Mouse (Mus musculus): ENCODE measurements at regions not wholly inside any gene's neighbourhood (a gene's known extent, or its start where the extent isn't known, plus 50 kb on each side); places are given as distances from the start of the nearest gene placed in this dataset.

DNA sequence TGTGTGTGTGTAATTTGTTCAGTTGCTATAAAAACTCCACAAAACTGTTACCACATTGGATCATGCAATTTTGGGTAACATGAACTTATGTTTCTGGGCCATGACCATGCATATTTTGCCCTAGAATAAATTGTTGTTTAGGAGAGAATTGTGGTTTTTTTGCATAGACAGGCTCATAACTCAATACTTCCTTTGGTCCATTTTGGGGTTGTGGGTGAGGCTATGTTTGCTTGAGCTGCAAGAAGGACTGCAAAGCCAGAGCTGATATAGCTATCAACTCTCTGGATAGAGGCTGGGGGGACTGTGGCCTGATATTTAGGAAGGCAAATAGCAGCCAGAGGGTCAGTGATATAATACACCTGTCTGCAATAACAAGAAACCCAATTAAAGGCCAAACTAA lies 194.1 kb upstream of the Cobl start:
- no peak for ATAC-seq
- Histone ChIP-seq H3K9me3 (ENCODE audit: low read length) (no peaks in the 10 kb centered on the region), H3K9ac (replicated peaks; ENCODE audit: low read length) (no peak overlapping the region), H3K4me2 (ENCODE audit: low read depth, low read length) (no peak overlapping the region), H3K27ac (no peak overlapping the region), H3K4me1 (ENCODE audit: insufficient read depth, low read length) (no peaks in the 10 kb centered on the region), H3K4me3 (ENCODE audit: low read length) (no peak overlapping the region), H3K27me3 (ENCODE audit: insufficient read depth, low read length) (no peaks in the 10 kb centered on the region), H3K36me3 (ENCODE audit: insufficient read depth, low read length) (no peaks in the 10 kb centered on the region)
- DNase-seq (ENCODE audit: low spot score): no peak
- TF ChIP-seq CTCF (IDR thresholded peaks at IDR 0.05; ENCODE audit: low read depth): no peak

DNA sequence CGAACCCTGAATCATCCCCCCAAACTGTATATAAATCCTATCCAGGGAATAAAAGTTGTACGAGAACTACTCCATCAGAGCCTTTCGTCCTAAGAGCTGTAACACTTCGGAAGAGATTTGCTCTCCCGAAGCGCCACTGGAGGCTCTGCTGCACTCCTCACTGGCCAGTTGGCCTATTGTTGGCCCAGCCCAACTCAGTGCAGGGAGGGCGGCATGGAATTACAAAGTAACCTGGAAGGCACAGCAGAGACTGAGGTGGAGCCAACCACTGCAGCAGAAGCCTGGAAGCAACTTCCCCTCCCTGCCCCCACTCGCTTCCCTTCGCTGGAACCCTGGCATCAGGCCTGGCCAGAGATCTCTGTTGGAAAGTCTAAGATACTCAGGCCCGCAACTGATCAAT lies 191.7 kb upstream of the Cobl start:
- H3K4me1 ChIP-seq (ENCODE audit: insufficient read depth, low read length): no peaks in the 10 kb centered on the region
- no peak overlapping the region for H3K27ac ChIP-seq
- 45% methylated on average over 10 of the region's 10 CpGs for WGBS
- TF ChIP-seq CTCF (IDR thresholded peaks at IDR 0.05; ENCODE audit: low read depth): no peak
- H3K4me3 ChIP-seq (ENCODE audit: low read length): no peak overlapping the region
- no peak for ATAC-seq
- no peak for DNase-seq (ENCODE audit: low spot score)
- H3K4me2 ChIP-seq (ENCODE audit: low read depth, low read length): no peak overlapping the region
- H3K9ac ChIP-seq (replicated peaks; ENCODE audit: low read length): no peak overlapping the region
- H3K27me3 ChIP-seq (ENCODE audit: insufficient read depth, low read length): no peaks in the 10 kb centered on the region
- H3K9me3 ChIP-seq (ENCODE audit: low read length): no peaks in the 10 kb centered on the region
- no peaks in the 10 kb centered on the region for H3K36me3 ChIP-seq (ENCODE audit: insufficient read depth, low read length)

Data from hindbrain, postnatal 0 days (tissue).